Mouse (Mus musculus): Measurements from ENCODE around the gene Bcorl1.

- no peak for TF ChIP-seq CTCF (IDR thresholded peaks at IDR 0.05; ENCODE audit: low read depth)
- no peak for TF ChIP-seq EP300 (optimal IDR thresholded peaks at IDR 0.05)
Observed at GRCm38 (mm10) chrX:48410388-48410776, 69.2 kb downstream of the Bcorl1 start.
